Mouse (Mus musculus) CD4-positive naive resting alpha-beta T cell, adult 76 days (primary cell): Measurements from ENCODE around the gene Cabp4. TPM values are rescaled to one million over a fixed set of nuclear protein-coding genes. Genes with fewer than 3 reads are reported as not detected.

Experiments used
- total RNA-seq: library from RNA; stranded (reverse); gene quantifications from one replicate; pipeline ENCODE4 v1.2.4, GENCODE M21; 2023

The Cabp4 gene
- 0.18 TPM for total RNA-seq

GRCm38 (mm10) chr19:4143759-4144268 is at the start of gene Cabp4:
Gene Cabp4 (minus strand): TSS chr19:4144033.

GRCm38 (mm10) chr19:4191528-4192250 is 47.9 kb upstream of the Cabp4 start, which contains the start of gene Ppp1ca:
Gene Ppp1ca (plus strand): TSS chr19:4192065.

GRCm38 (mm10) chr19:4190831-4191334 is 47.0 kb upstream of the Cabp4 start, which contains the start of gene Tbc1d10c:
Gene Tbc1d10c (minus strand): TSS chr19:4191284.

GRCm38 (mm10) chr19:4175368-4175947 is 31.6 kb upstream of the Cabp4 start, which contains the start of gene Carns1:
Gene Carns1 (minus strand): TSS chr19:4175479.

GRCm38 (mm10) chr19:4162646-4163542 is 19.1 kb upstream of the Cabp4 start, which contains the start of gene Rps6kb2:
Gene Rps6kb2 (minus strand): TSS chr19:4163354.

GRCm38 (mm10) chr19:4153232-4153654 is 9.4 kb upstream of the Cabp4 start, which contains the start of gene Ptprcap:
Gene Ptprcap (plus strand): TSS chr19:4153604.

GRCm38 (mm10) chr19:4148491-4148806 is 4.6 kb upstream of the Cabp4 start, which contains the start of gene Coro1b:
Gene Coro1b (plus strand): TSS chr19:4148619.

GRCm38 (mm10) chr19:4139446-4139845 is 4.4 kb downstream of the Cabp4 start, which contains the start of gene Gpr152:
Gene Gpr152 (plus strand): TSS chr19:4139787.

GRCm38 (mm10) chr19:4125741-4126696 is 17.8 kb downstream of the Cabp4 start, which contains the start of gene Aip:
Gene Aip (minus strand): TSS chr19:4125858.

GRCm38 (mm10) chr19:4099837-4100717 is 43.8 kb downstream of the Cabp4 start, which contains the start of gene Pitpnm1:
Gene Pitpnm1 (plus strand): TSS chr19:4099998.

GRCm38 (mm10) chr19:4096642-4097440 is 47.0 kb downstream of the Cabp4 start, which contains the start of gene Cdk2ap2:
Gene Cdk2ap2 (plus strand): TSS chr19:4097182.

Other genes with a start within 250 kb of the Cabp4 start
- gene Tcirg1, start 236.9 kb downstream of the Cabp4 start, total RNA-seq: 61.0 TPM
- 47.0 TPM for gene Ndufs8, start 231.3 kb downstream of the Cabp4 start, total RNA-seq
- 1.7 TPM for gene Aldh3b1, start 214.2 kb downstream of the Cabp4 start, total RNA-seq
- gene Unc93b1, start 208.8 kb downstream of the Cabp4 start, total RNA-seq: 46.4 TPM
- not detected for gene Aldh3b3, start 185.4 kb downstream of the Cabp4 start, total RNA-seq
- not detected for gene Aldh3b2, start 171.7 kb downstream of the Cabp4 start, total RNA-seq
- gene Acy3, start 157.5 kb downstream of the Cabp4 start, total RNA-seq: not detected
- gene Tbx10, start 151.3 kb downstream of the Cabp4 start, total RNA-seq: not detected
- 7.4 TPM for gene Nudt8, start 143.5 kb downstream of the Cabp4 start, total RNA-seq
- 2.3 TPM for gene Gm49405, start 143.4 kb downstream of the Cabp4 start, total RNA-seq
- 2.9 TPM for gene Doc2g, start 140.7 kb downstream of the Cabp4 start, total RNA-seq
- 84.9 TPM for gene Ndufv1, start 131.2 kb downstream of the Cabp4 start, total RNA-seq
- 182 TPM for gene Gstp1, start 106.0 kb downstream of the Cabp4 start, total RNA-seq
- gene Gstp2, start 98.0 kb downstream of the Cabp4 start, total RNA-seq: 20.7 TPM
- 39.0 TPM for gene Gstp3, start 84.5 kb downstream of the Cabp4 start, total RNA-seq
- gene Cabp2, start 62.5 kb downstream of the Cabp4 start, total RNA-seq: not detected
- gene Cdk2ap2, start 46.9 kb downstream of the Cabp4 start, total RNA-seq: 152 TPM
- gene Pitpnm1, start 44.0 kb downstream of the Cabp4 start, total RNA-seq: 266 TPM
- 149 TPM for gene Aip, start 18.2 kb downstream of the Cabp4 start, total RNA-seq
- 0.26 TPM for gene Gpr152, start 4.2 kb downstream of the Cabp4 start, total RNA-seq
- 121 TPM for gene Coro1b, start 4.6 kb upstream of the Cabp4 start, total RNA-seq
- gene Ptprcap, start 9.6 kb upstream of the Cabp4 start, total RNA-seq: 209 TPM
- 41.0 TPM for gene Rps6kb2, start 19.3 kb upstream of the Cabp4 start, total RNA-seq
- 75.2 TPM for gene Carns1, start 31.4 kb upstream of the Cabp4 start, total RNA-seq
- gene Tbc1d10c, start 47.3 kb upstream of the Cabp4 start, total RNA-seq: 228 TPM
- gene Ppp1ca, start 48.0 kb upstream of the Cabp4 start, total RNA-seq: 315 TPM
- gene Rad9a, start 57.6 kb upstream of the Cabp4 start, total RNA-seq: 28.3 TPM
- gene Clcf1, start 70.2 kb upstream of the Cabp4 start, total RNA-seq: 107 TPM
- not detected for gene AC109138.7, start 70.3 kb upstream of the Cabp4 start, total RNA-seq
- gene Pold4, start 87.9 kb upstream of the Cabp4 start, total RNA-seq: 56.2 TPM
- 12.9 TPM for gene Ssh3, start 125.1 kb upstream of the Cabp4 start, total RNA-seq
- 14.4 TPM for gene Ankrd13d, start 139.1 kb upstream of the Cabp4 start, total RNA-seq
- gene Grk2, start 162.2 kb upstream of the Cabp4 start, total RNA-seq: 343 TPM